Mouse (Mus musculus): Measurements from ENCODE around the gene Zfp408.
"Not testable (repeated sequence)": the region's sequence is repeated elsewhere in the genome, so short reads cannot be mapped to it uniquely, and the experiment has no call there.

Gene Zfp408

GRCm38 (mm10) chr2:91609370-91609769 is 40.2 kb downstream of the Zfp408 start:
- DNase-seq (ENCODE audit: low read depth, low spot score): not testable (repeated sequence)

GRCm38 (mm10) chr2:91602389-91602788 is 47.2 kb downstream of the Zfp408 start:
- no peak for DNase-seq (ENCODE audit: low read depth, low spot score)

GRCm38 (mm10) chr2:91600475-91600874 is 49.1 kb downstream of the Zfp408 start:
- DNase-seq (ENCODE audit: low read depth, low spot score): no peak
